Mouse (Mus musculus) liver, postnatal 0 days (tissue): ENCODE data around the gene Abtb1.
A peak's percentile ranks its signal among the peaks of the same experiment; 100 is the strongest.

Source experiments
- CTCF ChIP-seq: sonication (generic); IDR thresholded peaks from 2 replicates; pipeline ENCODE4 v1.5.1; 2016; ENCODE audit warnings: antibody characterized with exemption, low read depth
- EP300 ChIP-seq: IDR thresholded peaks from 2 replicates; pipeline ENCODE4 v1.6.1; 2016; ENCODE audit warnings: antibody characterized with exemption, low read depth, mild to moderate bottlenecking

GRCm38 (mm10) chr6:88849270-88849669 lies 7.5 kb upstream of the Abtb1 start:
- TF ChIP-seq CTCF (peak; percentile 75), EP300 (no peak)
